Mouse (Mus musculus): Measurements from ENCODE around the gene Tomm70a. TPM values are rescaled to one million over a fixed set of nuclear protein-coding genes. Genes with fewer than 3 reads are reported as not detected.
"Not testable (repeated sequence)": the region's sequence is repeated elsewhere in the genome, so short reads cannot be mapped to it uniquely, and the experiment has no call there.

The Tomm70a gene
- polyA plus RNA-seq, 1 experiment from 2014 or later, result 49.4 TPM

- DNase-seq (ENCODE audit: low read depth, low spot score) (peak; percentile 58), ATAC-seq (peak; percentile 93)
- in situ Hi-C loops (cut with MboI; ENCODE audit: low pct_unique_long_range_greater_than_20kb), result loop anchor here (5.0 kb wide), 1 partner anchor 45 kb away; the partner anchor contains the start of gene Tomm70a
- ChIA-PET CTCF (interaction anchor here (0.6 to 2.3 kb wide), 22 partner anchors 9 to 427 kb away, joined by 3 to 12 read pairs (median 4); partner anchors contain the start of gene Tomm70a), POLR2A (interaction anchor here (0.9 to 2.2 kb wide), 2 partner anchors 13 to 29 kb away, joined by 3 to 5 read pairs; no protein-coding TSS in a partner anchor)
- H3K27me3 ChIP-seq, result no peaks in the 10 kb centered on the region
- peak; percentile 96 for TF ChIP-seq CTCF (IDR thresholded peaks at IDR 0.05)
Measured at GRCm38 (mm10) chr16:57166611-57167513, 45.4 kb downstream of the Tomm70a start, which contains the start of gene Nit2. Gene Nit2, minus strand, starts transcription at chr16:57167341.

- ChIA-PET POLR2A (interaction anchor here (2.2 kb wide), 1 partner anchor 30 kb away, joined by 5 read pairs; no protein-coding TSS in a partner anchor), CTCF (interaction anchor here (0.6 to 2.3 kb wide), 7 partner anchors 16 to 426 kb away, joined by 3 to 12 read pairs (median 3); partner anchors contain the start of gene Tomm70a)
- TF ChIP-seq CTCF (IDR thresholded peaks at IDR 0.05), result no peak
- DNase-seq (ENCODE audit: low read depth, low spot score) (no peak), ATAC-seq (no peak)
- in situ Hi-C loops (cut with MboI; ENCODE audit: low pct_unique_long_range_greater_than_20kb), result loop anchor here (5.0 kb wide), 1 partner anchor 45 kb away; the partner anchor contains the start of gene Tomm70a
- no peaks in the 10 kb centered on the region for H3K27me3 ChIP-seq
Measured at GRCm38 (mm10) chr16:57167514-57167912, 46.0 kb downstream of the Tomm70a start.

- no peaks in the 10 kb centered on the region for H3K27me3 ChIP-seq
- CTCF ChIA-PET, result interaction anchor here (1.0 to 2.3 kb wide), 2 partner anchors 32 to 52 kb away, joined by 3 to 12 read pairs; no protein-coding TSS in a partner anchor
- in situ Hi-C loops (cut with MboI; ENCODE audit: low pct_unique_long_range_greater_than_20kb), result loop anchor here (5.0 kb wide), 1 partner anchor 46 kb away; the partner anchor contains the start of gene Tomm70a
- no peak for TF ChIP-seq CTCF (IDR thresholded peaks at IDR 0.05)
- ATAC-seq, result no peak
- POLR2A ChIA-PET, result interaction anchor here (2.2 kb wide), 1 partner anchor 31 kb away, joined by 5 read pairs; no protein-coding TSS in a partner anchor
- DNase-seq (ENCODE audit: low read depth, low spot score), result no peak
Measured at GRCm38 (mm10) chr16:57168236-57168635, 46.7 kb downstream of the Tomm70a start.

- no peak for TF ChIP-seq CTCF (IDR thresholded peaks at IDR 0.05)
- DNase-seq (ENCODE audit: low read depth, low spot score), result no peak
- ChIA-PET POLR2A (interaction anchor here (0.6 to 0.7 kb wide), 2 partner anchors 48 to 953 kb away, joined by 3 to 5 read pairs; no protein-coding TSS in a partner anchor), CTCF (no interaction called here)
- H3K27me3 ChIP-seq, result no peaks in the 10 kb centered on the region
- ATAC-seq, result no peak
- in situ Hi-C loops (cut with MboI; ENCODE audit: low pct_unique_long_range_greater_than_20kb), result no loop called here
Measured at GRCm38 (mm10) chr16:57171161-57171560, 49.7 kb downstream of the Tomm70a start.

- no peaks in the 10 kb centered on the region for H3K27me3 ChIP-seq
- in situ Hi-C loops (cut with MboI; ENCODE audit: low pct_unique_long_range_greater_than_20kb), result no loop called here
- ChIA-PET POLR2A (interaction anchor here (0.6 to 0.7 kb wide), 2 partner anchors 49 to 952 kb away, joined by 3 to 5 read pairs; no protein-coding TSS in a partner anchor), CTCF (no interaction called here)
- DNase-seq (ENCODE audit: low read depth, low spot score) (no peak), ATAC-seq (no peak)
- no peak for TF ChIP-seq CTCF (IDR thresholded peaks at IDR 0.05)
Measured at GRCm38 (mm10) chr16:57171570-57171969, 50.1 kb downstream of the Tomm70a start.

GRCm38 (mm10) chr16:57174480-57174879 is 53.0 kb downstream of the Tomm70a start:
- DNase-seq (ENCODE audit: low read depth, low spot score); ATAC-seq; POLR2A ChIA-PET; CTCF ChIA-PET; H3K27me3 ChIP-seq; in situ Hi-C loops (cut with MboI; ENCODE audit: low pct_unique_long_range_greater_than_20kb): not testable (repeated sequence)

GRCm38 (mm10) chr16:57175751-57176150 is 54.2 kb downstream of the Tomm70a start:
- POLR2A ChIA-PET, result interaction anchor here (0.6 kb wide), 1 partner anchor 818 kb away, joined by 3 read pairs; no protein-coding TSS in a partner anchor
- no peak for DNase-seq (ENCODE audit: low read depth, low spot score)
- in situ Hi-C loops (cut with MboI; ENCODE audit: low pct_unique_long_range_greater_than_20kb), result no loop called here
- TF ChIP-seq CTCF (IDR thresholded peaks at IDR 0.05), result no peak
- CTCF ChIA-PET, result interaction anchor here (0.6 to 2.0 kb wide), 4 partner anchors 10 to 68 kb away, joined by 3 to 4 read pairs (median 4); no protein-coding TSS in a partner anchor
- ATAC-seq, result no peak
- H3K27me3 ChIP-seq, result no peaks in the 10 kb centered on the region

GRCm38 (mm10) chr16:57176276-57176675 is 54.8 kb downstream of the Tomm70a start:
- ATAC-seq (no peak), DNase-seq (ENCODE audit: low read depth, low spot score) (no peak)
- in situ Hi-C loops (cut with MboI; ENCODE audit: low pct_unique_long_range_greater_than_20kb), result no loop called here
- H3K27me3 ChIP-seq, result no peaks in the 10 kb centered on the region
- no peak for TF ChIP-seq CTCF (IDR thresholded peaks at IDR 0.05)
- ChIA-PET CTCF (interaction anchor here (0.6 to 2.4 kb wide), 6 partner anchors 10 to 418 kb away, joined by 3 to 7 read pairs (median 4); no protein-coding TSS in a partner anchor), POLR2A (no interaction called here)

- H3K27me3 ChIP-seq, result no peaks in the 10 kb centered on the region
- CTCF ChIA-PET, result interaction anchor here (0.9 to 2.4 kb wide), 4 partner anchors 9 to 417 kb away, joined by 3 to 7 read pairs (median 4); no protein-coding TSS in a partner anchor
- peak; percentile 73 for TF ChIP-seq CTCF (IDR thresholded peaks at IDR 0.05)
- POLR2A ChIA-PET, result no interaction called here
- ATAC-seq (no peak), DNase-seq (ENCODE audit: low read depth, low spot score) (peak; percentile 6)
- in situ Hi-C loops (cut with MboI; ENCODE audit: low pct_unique_long_range_greater_than_20kb), result no loop called here
Measured at GRCm38 (mm10) chr16:57177254-57177653, 55.8 kb downstream of the Tomm70a start.

GRCm38 (mm10) chr16:57177664-57178063 is 56.2 kb downstream of the Tomm70a start:
- in situ Hi-C loops (cut with MboI; ENCODE audit: low pct_unique_long_range_greater_than_20kb), result no loop called here
- ChIA-PET CTCF (interaction anchor here (0.9 to 2.4 kb wide), 4 partner anchors 8 to 416 kb away, joined by 3 to 7 read pairs (median 4); no protein-coding TSS in a partner anchor), POLR2A (no interaction called here)
- TF ChIP-seq CTCF (IDR thresholded peaks at IDR 0.05), result no peak
- H3K27me3 ChIP-seq, result no peaks in the 10 kb centered on the region
- DNase-seq (ENCODE audit: low read depth, low spot score), result no peak
- ATAC-seq, result no peak
